Mouse (Mus musculus) cerebral cortex, adult 2 months (tissue): ENCODE results near the gene Jag1.

Source experiments
- WGBS: fragments of 180-500 bp; shearing (Covaris S2); methylation state at CpG from one replicate; pipeline ENCODE4 v1.1.7; 2018; 5-methylcytosine and 5-hydroxymethylcytosine counted together

Gene Jag1

GRCm38 (mm10) chr2:137116025-137116674 lies at the start of gene Jag1:
Gene Jag1, minus strand, starts transcription at chr2:137116644.
- under 1% methylated on average over 59 of the region's 59 CpGs for WGBS

GRCm38 (mm10) chr2:137156018-137156417 lies 39.6 kb upstream of the Jag1 start:
- WGBS, result 83% methylated on average over 1 of the region's 1 CpGs

GRCm38 (mm10) chr2:137153825-137154224 lies 37.4 kb upstream of the Jag1 start:
- 79% methylated on average over 4 of the region's 4 CpGs for WGBS

GRCm38 (mm10) chr2:137153172-137153667 lies 36.8 kb upstream of the Jag1 start:
- 61% methylated on average over 10 of the region's 10 CpGs for WGBS

- WGBS, result 100% methylated on average over 3 of the region's 3 CpGs
These were observed 34.5 kb upstream of the Jag1 start for GRCm38 (mm10) chr2:137150953-137151352.

GRCm38 (mm10) chr2:137146938-137147666 lies 30.7 kb upstream of the Jag1 start:
- WGBS, result 91% methylated on average over 2 of the region's 2 CpGs

GRCm38 (mm10) chr2:137138063-137138462 lies 21.6 kb upstream of the Jag1 start:
- WGBS, result 100% methylated on average over 1 of the region's 1 CpGs

- WGBS, result 78% methylated on average over 5 of the region's 5 CpGs
These were observed 17.6 kb upstream of the Jag1 start for GRCm38 (mm10) chr2:137134035-137134434.

GRCm38 (mm10) chr2:137124861-137125260 lies 8.4 kb upstream of the Jag1 start:
- 44% methylated on average over 1 of the region's 1 CpGs for WGBS

GRCm38 (mm10) chr2:137117321-137117690 lies 862 bp upstream of the Jag1 start:
- WGBS, result 4% methylated on average over 33 of the region's 33 CpGs

GRCm38 (mm10) chr2:137116675-137117320 lies 354 bp upstream of the Jag1 start:
- under 1% methylated on average over 61 of the region's 61 CpGs for WGBS

GRCm38 (mm10) chr2:137115241-137116024 lies 1.0 kb downstream of the Jag1 start:
- under 1% methylated on average over 40 of the region's 40 CpGs for WGBS

- under 1% methylated on average over 51 of the region's 51 CpGs for WGBS
These were observed 2.0 kb downstream of the Jag1 start for GRCm38 (mm10) chr2:137114248-137115096.

- WGBS, result 50% methylated on average over 12 of the region's 12 CpGs
These were observed 3.0 kb downstream of the Jag1 start for GRCm38 (mm10) chr2:137113288-137114061.

- WGBS, result 48% methylated on average over 4 of the region's 4 CpGs
These were observed 6.1 kb downstream of the Jag1 start for GRCm38 (mm10) chr2:137110214-137110898.

- WGBS, result 47% methylated on average over 15 of the region's 15 CpGs
These were observed 6.9 kb downstream of the Jag1 start for GRCm38 (mm10) chr2:137109321-137110213.

- WGBS, result 71% methylated on average over 8 of the region's 8 CpGs
These were observed 8.5 kb downstream of the Jag1 start for GRCm38 (mm10) chr2:137107946-137108345.

- 91% methylated on average over 4 of the region's 4 CpGs for WGBS
These were observed 9.2 kb downstream of the Jag1 start for GRCm38 (mm10) chr2:137107203-137107602.
